Mouse (Mus musculus): ENCODE measurements around the gene Cpne8. TPM values are rescaled to one million over a fixed set of nuclear protein-coding genes. Genes with fewer than 3 reads are reported as not detected.

Gene Cpne8
- polyA plus RNA-seq, 1 experiment, result 0.24 TPM

- Histone ChIP-seq H3K27me3 (ENCODE audit: control insufficient read depth) (no peaks in the 10 kb centered on the region), H3K4me3 (replicated peaks) (no peak overlapping the region), H3K4me1 (ENCODE audit: control insufficient read depth) (no peaks in the 10 kb centered on the region), H3K36me3 (ENCODE audit: control insufficient read depth) (no peaks in the 10 kb centered on the region), H3K9me3 (ENCODE audit: control insufficient read depth, low read length) (peaks cover 18% of the 10 kb centered on the region)
- TF ChIP-seq GATA1 (IDR thresholded peaks at IDR 0.05; ENCODE audit: low read length) (no peak), TAL1 (IDR thresholded peaks at IDR 0.05; ENCODE audit: low read length) (no peak)
Measured at GRCm38 (mm10) chr15:90597715-90598497, 81.3 kb downstream of the Cpne8 start.

- Histone ChIP-seq H3K4me3 (replicated peaks) (no peak overlapping the region), H3K27me3 (ENCODE audit: control insufficient read depth) (no peaks in the 10 kb centered on the region), H3K36me3 (ENCODE audit: control insufficient read depth) (no peaks in the 10 kb centered on the region), H3K9me3 (ENCODE audit: control insufficient read depth, low read length) (peaks cover 14% of the 10 kb centered on the region), H3K4me1 (ENCODE audit: control insufficient read depth) (no peaks in the 10 kb centered on the region)
- TF ChIP-seq TAL1 (IDR thresholded peaks at IDR 0.05; ENCODE audit: low read length), result no peak
- no peak for TF ChIP-seq GATA1 (IDR thresholded peaks at IDR 0.05; ENCODE audit: low read length)
Measured at GRCm38 (mm10) chr15:90595592-90595991, 83.6 kb downstream of the Cpne8 start.

- Histone ChIP-seq H3K4me3 (replicated peaks) (no peak overlapping the region), H3K27me3 (ENCODE audit: control insufficient read depth) (no peaks in the 10 kb centered on the region), H3K4me1 (ENCODE audit: control insufficient read depth) (no peaks in the 10 kb centered on the region), H3K9me3 (ENCODE audit: control insufficient read depth, low read length) (peaks cover 5% of the 10 kb centered on the region; the same call in 1 of the 2 replicates), H3K36me3 (ENCODE audit: control insufficient read depth) (no peaks in the 10 kb centered on the region)
- TF ChIP-seq TAL1 (IDR thresholded peaks at IDR 0.05; ENCODE audit: low read length), result no peak
- no peak for TF ChIP-seq GATA1 (IDR thresholded peaks at IDR 0.05; ENCODE audit: low read length)
Measured at GRCm38 (mm10) chr15:90589587-90589986, 89.6 kb downstream of the Cpne8 start.

- TF ChIP-seq TAL1 (IDR thresholded peaks at IDR 0.05; ENCODE audit: low read length) (no peak), GATA1 (IDR thresholded peaks at IDR 0.05; ENCODE audit: low read length) (no peak)
- Histone ChIP-seq H3K4me1 (ENCODE audit: control insufficient read depth) (no peaks in the 10 kb centered on the region), H3K36me3 (ENCODE audit: control insufficient read depth) (no peaks in the 10 kb centered on the region), H3K4me3 (replicated peaks) (no peak overlapping the region), H3K9me3 (ENCODE audit: control insufficient read depth, low read length) (peaks cover 4% of the 10 kb centered on the region), H3K27me3 (ENCODE audit: control insufficient read depth) (no peaks in the 10 kb centered on the region)
Measured at GRCm38 (mm10) chr15:90577402-90577801, 101.8 kb downstream of the Cpne8 start.

- no peaks in the 10 kb centered on the region for H3K4me1 ChIP-seq (ENCODE audit: control insufficient read depth)
- no peaks in the 10 kb centered on the region for H3K27me3 ChIP-seq (ENCODE audit: control insufficient read depth)
Measured at GRCm38 (mm10) chr15:90569246-90569645, 110.0 kb downstream of the Cpne8 start.

GRCm38 (mm10) chr15:90568050-90568449 lies 111.2 kb downstream of the Cpne8 start:
- Histone ChIP-seq H3K4me1 (ENCODE audit: control insufficient read depth) (no peaks in the 10 kb centered on the region), H3K9me3 (ENCODE audit: control insufficient read depth, low read length) (peaks cover 4% of the 10 kb centered on the region; the same call in 1 of the 2 replicates), H3K27me3 (ENCODE audit: control insufficient read depth) (no peaks in the 10 kb centered on the region), H3K4me3 (replicated peaks) (no peak overlapping the region), H3K36me3 (ENCODE audit: control insufficient read depth) (no peaks in the 10 kb centered on the region)
- TF ChIP-seq TAL1 (IDR thresholded peaks at IDR 0.05; ENCODE audit: low read length) (no peak), GATA1 (IDR thresholded peaks at IDR 0.05; ENCODE audit: low read length) (no peak)

More at GRCm38 (mm10) chr15:90569246-90569645, 110.0 kb downstream of the Cpne8 start:
- Histone ChIP-seq H3K4me3 (replicated peaks) (no peak overlapping the region), H3K36me3 (ENCODE audit: control insufficient read depth) (no peaks in the 10 kb centered on the region), H3K9me3 (ENCODE audit: control insufficient read depth, low read length) (peaks cover 4% of the 10 kb centered on the region; the same call in 1 of the 2 replicates)
- TF ChIP-seq TAL1 (IDR thresholded peaks at IDR 0.05; ENCODE audit: low read length), result no peak
- TF ChIP-seq GATA1 (IDR thresholded peaks at IDR 0.05; ENCODE audit: low read length), result no peak

GRCm38 (mm10) chr15:90563996-90564395 lies 115.2 kb downstream of the Cpne8 start:
- TF ChIP-seq GATA1 (IDR thresholded peaks at IDR 0.05; ENCODE audit: low read length), result no peak
- no peak for TF ChIP-seq TAL1 (IDR thresholded peaks at IDR 0.05; ENCODE audit: low read length)
- peaks cover 4% of the 10 kb centered on the region; the same call in 1 of the 2 replicates for H3K9me3 ChIP-seq (ENCODE audit: control insufficient read depth, low read length)
- H3K4me3 ChIP-seq (replicated peaks), result no peak overlapping the region
- H3K27me3 ChIP-seq (ENCODE audit: control insufficient read depth), result no peaks in the 10 kb centered on the region
- no peaks in the 10 kb centered on the region for H3K4me1 ChIP-seq (ENCODE audit: control insufficient read depth)
- no peaks in the 10 kb centered on the region for H3K36me3 ChIP-seq (ENCODE audit: control insufficient read depth)

- no peaks in the 10 kb centered on the region for H3K27me3 ChIP-seq (ENCODE audit: control insufficient read depth)
- H3K4me3 ChIP-seq (replicated peaks), result no peak overlapping the region
- H3K4me1 ChIP-seq (ENCODE audit: control insufficient read depth), result no peaks in the 10 kb centered on the region
- H3K9me3 ChIP-seq (ENCODE audit: control insufficient read depth, low read length), result peaks cover 4% of the 10 kb centered on the region; the same call in 1 of the 2 replicates
- no peak for TF ChIP-seq GATA1 (IDR thresholded peaks at IDR 0.05; ENCODE audit: low read length)
- no peak for TF ChIP-seq TAL1 (IDR thresholded peaks at IDR 0.05; ENCODE audit: low read length)
- no peaks in the 10 kb centered on the region for H3K36me3 ChIP-seq (ENCODE audit: control insufficient read depth)
Measured at GRCm38 (mm10) chr15:90561613-90562012, 117.6 kb downstream of the Cpne8 start.

GRCm38 (mm10) chr15:90548589-90548988 lies 130.6 kb downstream of the Cpne8 start:
- TF ChIP-seq GATA1 (IDR thresholded peaks at IDR 0.05; ENCODE audit: low read length) (no peak), TAL1 (IDR thresholded peaks at IDR 0.05; ENCODE audit: low read length) (no peak)

More at GRCm38 (mm10) chr15:90548589-90548988, 130.6 kb downstream of the Cpne8 start:
- Histone ChIP-seq H3K36me3 (ENCODE audit: control insufficient read depth) (no peaks in the 10 kb centered on the region), H3K4me3 (replicated peaks) (no peak overlapping the region), H3K9me3 (ENCODE audit: control insufficient read depth, low read length) (peaks cover 6% of the 10 kb centered on the region; the same call in 1 of the 2 replicates), H3K27me3 (ENCODE audit: control insufficient read depth) (no peaks in the 10 kb centered on the region), H3K4me1 (ENCODE audit: control insufficient read depth) (no peaks in the 10 kb centered on the region)

Measured in erythroblast, embryonic 14.5 days (primary cell).